Mouse (Mus musculus): ENCODE results near the gene Lrmp. TPM values are rescaled to one million over a fixed set of nuclear protein-coding genes. Genes with fewer than 3 reads are reported as not detected.
"Not testable (repeated sequence)": the region's sequence is repeated elsewhere in the genome, so short reads cannot be mapped to it uniquely, and the experiment has no call there.

The Lrmp gene
- polyA plus RNA-seq, 1 experiment from 2014 or later = 3.5 TPM

DNA sequence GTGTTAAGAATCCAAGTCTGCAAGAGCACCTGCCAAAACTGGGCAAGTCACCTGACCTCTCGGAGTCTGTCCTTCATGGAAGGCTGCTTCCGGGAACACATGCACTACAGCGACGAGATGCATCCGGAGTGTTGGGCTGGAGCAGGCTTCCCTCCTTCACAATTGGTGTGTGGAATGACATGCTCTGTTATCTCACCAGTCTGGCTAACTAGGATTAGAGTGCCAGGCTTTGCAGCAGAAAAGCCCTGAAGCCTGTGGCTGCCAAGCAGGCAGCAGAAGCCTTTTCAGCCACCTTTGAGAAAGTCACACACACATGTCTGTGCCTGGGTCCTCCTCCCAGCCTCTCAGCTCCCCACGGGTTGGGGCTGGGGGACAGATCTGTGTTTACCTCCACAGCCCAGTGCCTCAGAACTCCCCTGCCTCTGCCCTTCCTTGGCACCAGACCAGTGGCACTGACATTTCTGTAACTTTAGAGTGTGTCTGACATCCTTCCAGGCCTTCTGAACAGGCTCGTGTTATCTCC lies 10.2 kb downstream of the Lrmp start:
- no peak overlapping the region for H3K4me2 ChIP-seq (ENCODE audit: low read depth)
- no peaks in the 10 kb centered on the region for H3K27me3 ChIP-seq (ENCODE audit: control insufficient read depth, insufficient read depth, low read length)
- no peak for DNase-seq (ENCODE audit: low spot score)
- no peak overlapping the region for H3K4me3 ChIP-seq (ENCODE audit: low read depth, low read length)
- no peaks in the 10 kb centered on the region for H3K9me3 ChIP-seq (ENCODE audit: control insufficient read depth, low read length)
- H3K9ac ChIP-seq (ENCODE audit: low read length) = no peak overlapping the region
- H3K4me1 ChIP-seq (ENCODE audit: control insufficient read depth, insufficient read depth, low read length) = peaks cover 4% of the 10 kb centered on the region
- no peak overlapping the region for H3K27ac ChIP-seq (ENCODE audit: low read depth, low read length)
- ATAC-seq (ENCODE audit: insufficient read depth, low FRiP score, low TSS enrichment) = no peak
- 79% methylated on average over 7 of the region's 7 CpGs for WGBS
- H3K36me3 ChIP-seq (ENCODE audit: control insufficient read depth, insufficient read depth, low read length) = no peaks in the 10 kb centered on the region

DNA sequence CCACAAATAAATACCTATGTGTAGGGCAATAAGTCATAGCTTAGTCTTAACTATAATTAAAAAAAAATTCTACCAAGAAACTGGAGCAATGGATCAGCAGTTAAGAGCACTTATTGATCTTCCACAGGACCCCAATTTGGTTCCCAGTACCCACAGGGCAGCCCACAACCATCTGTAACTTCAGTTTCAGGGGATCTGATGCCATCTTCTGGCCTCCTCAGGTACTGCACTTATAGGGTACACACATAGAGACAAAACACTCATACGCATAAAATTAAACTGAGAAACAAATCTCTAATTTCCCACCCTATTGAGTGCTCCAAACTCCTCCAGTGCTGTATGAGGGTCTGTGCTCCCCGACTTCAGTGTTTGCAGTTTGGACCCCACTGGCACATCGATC lies 12.2 kb downstream of the Lrmp start:
- 94% methylated on average over 3 of the region's 3 CpGs for WGBS
- DNase-seq (ENCODE audit: low spot score) (no peak), ATAC-seq (ENCODE audit: insufficient read depth, low FRiP score, low TSS enrichment) (no peak)
- Histone ChIP-seq H3K4me1 (ENCODE audit: control insufficient read depth, insufficient read depth, low read length) (peaks cover 4% of the 10 kb centered on the region; the same call in 1 of the 2 replicates), H3K9ac (ENCODE audit: low read length) (no peak overlapping the region), H3K27me3 (ENCODE audit: control insufficient read depth, insufficient read depth, low read length) (no peaks in the 10 kb centered on the region), H3K4me2 (ENCODE audit: low read depth) (no peak overlapping the region), H3K4me3 (ENCODE audit: low read depth, low read length) (no peak overlapping the region), H3K27ac (ENCODE audit: low read depth, low read length) (no peak overlapping the region), H3K36me3 (ENCODE audit: control insufficient read depth, insufficient read depth, low read length) (no peaks in the 10 kb centered on the region), H3K9me3 (ENCODE audit: control insufficient read depth, low read length) (no peaks in the 10 kb centered on the region)

DNA sequence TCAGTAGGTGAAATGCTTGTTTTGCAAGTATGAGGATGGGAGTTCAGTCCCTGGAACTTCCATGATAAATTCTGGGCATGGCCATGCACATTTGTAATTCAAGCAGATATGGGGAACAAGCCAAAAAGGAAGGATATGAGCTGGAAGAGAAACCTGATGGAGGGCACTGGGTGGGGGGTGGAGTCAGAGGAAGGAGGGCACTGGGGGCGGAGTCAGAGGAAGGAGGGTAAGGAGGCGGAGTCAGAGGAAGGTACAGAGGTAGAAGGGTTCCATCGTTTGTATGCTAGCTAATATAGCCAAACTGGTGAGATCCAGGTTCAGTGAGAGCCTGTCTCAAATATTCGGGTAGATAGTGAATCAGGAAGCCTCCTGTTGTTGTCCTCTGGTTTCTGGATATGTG lies 14.1 kb downstream of the Lrmp start:
- Histone ChIP-seq H3K36me3 (ENCODE audit: control insufficient read depth, insufficient read depth, low read length) (no peaks in the 10 kb centered on the region), H3K9me3 (ENCODE audit: control insufficient read depth, low read length) (no peaks in the 10 kb centered on the region), H3K4me2 (ENCODE audit: low read depth) (no peak overlapping the region), H3K9ac (ENCODE audit: low read length) (no peak overlapping the region), H3K27ac (ENCODE audit: low read depth, low read length) (no peak overlapping the region), H3K27me3 (ENCODE audit: control insufficient read depth, insufficient read depth, low read length) (no peaks in the 10 kb centered on the region), H3K4me3 (ENCODE audit: low read depth, low read length) (no peak overlapping the region), H3K4me1 (ENCODE audit: control insufficient read depth, insufficient read depth, low read length) (no peaks in the 10 kb centered on the region)
- WGBS = 72% methylated on average over 4 of the region's 4 CpGs
- ATAC-seq (ENCODE audit: insufficient read depth, low FRiP score, low TSS enrichment) (no peak), DNase-seq (ENCODE audit: low spot score) (no peak)

DNA sequence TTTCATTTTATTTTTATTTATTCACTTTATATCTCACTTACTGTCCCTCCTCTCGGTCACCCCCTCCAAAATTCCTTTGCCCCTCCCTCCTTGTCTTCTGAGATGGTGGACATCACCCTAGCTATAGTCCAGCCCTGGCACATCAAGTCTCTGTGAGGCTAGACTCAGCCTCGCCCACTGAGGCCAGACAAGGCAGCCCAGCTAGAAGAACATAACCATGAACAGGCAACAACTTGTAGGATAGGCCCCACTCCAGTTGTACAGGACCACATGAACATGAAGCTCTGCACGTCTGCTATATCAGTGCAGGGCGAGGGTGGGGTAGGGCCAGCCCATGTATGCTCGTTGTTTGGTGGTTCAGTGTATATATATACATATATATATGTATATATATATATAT lies 16.5 kb downstream of the Lrmp start:
- H3K9ac ChIP-seq (ENCODE audit: low read length) = no peak overlapping the region
- no peaks in the 10 kb centered on the region for H3K36me3 ChIP-seq (ENCODE audit: control insufficient read depth, insufficient read depth, low read length)
- H3K9me3 ChIP-seq (ENCODE audit: control insufficient read depth, low read length) = no peaks in the 10 kb centered on the region
- no peak overlapping the region for H3K4me2 ChIP-seq (ENCODE audit: low read depth)
- no peak for DNase-seq (ENCODE audit: low spot score)
- no peaks in the 10 kb centered on the region for H3K27me3 ChIP-seq (ENCODE audit: control insufficient read depth, insufficient read depth, low read length)
- H3K27ac ChIP-seq (ENCODE audit: low read depth, low read length) = no peak overlapping the region
- H3K4me3 ChIP-seq (ENCODE audit: low read depth, low read length) = no peak overlapping the region
- WGBS = 87% methylated on average over 5 of the region's 5 CpGs
- ATAC-seq (ENCODE audit: insufficient read depth, low FRiP score, low TSS enrichment) = 0 out of 2 replicates have a peak, but pooled peaks have one; percentile 35
- H3K4me1 ChIP-seq (ENCODE audit: control insufficient read depth, insufficient read depth, low read length) = no peaks in the 10 kb centered on the region

DNA sequence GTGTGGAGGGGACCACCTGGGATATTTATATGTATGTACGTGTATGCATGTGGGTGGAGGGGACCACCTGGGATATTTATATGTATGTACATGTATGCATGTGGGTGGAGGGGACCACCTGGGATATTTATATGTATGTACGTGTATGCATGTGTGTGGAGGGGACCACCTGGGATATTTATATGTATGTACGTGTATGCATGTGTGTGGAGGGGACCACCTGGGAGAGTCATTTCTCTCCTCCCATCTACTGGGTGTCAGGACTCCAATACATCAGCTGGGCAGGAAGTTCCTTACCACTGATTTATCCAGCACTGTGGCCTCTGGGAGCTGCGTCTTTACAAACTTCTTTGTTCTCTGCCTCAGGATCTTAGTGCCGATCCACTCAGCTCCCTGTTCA lies 17.5 kb downstream of the Lrmp start:
- not testable (repeated sequence) for H3K4me3 ChIP-seq (ENCODE audit: low read depth, low read length); H3K27ac ChIP-seq (ENCODE audit: low read depth, low read length); DNase-seq (ENCODE audit: low spot score); H3K36me3 ChIP-seq (ENCODE audit: control insufficient read depth, insufficient read depth, low read length); H3K27me3 ChIP-seq (ENCODE audit: control insufficient read depth, insufficient read depth, low read length); H3K9ac ChIP-seq (ENCODE audit: low read length); H3K4me1 ChIP-seq (ENCODE audit: control insufficient read depth, insufficient read depth, low read length); H3K4me2 ChIP-seq (ENCODE audit: low read depth); H3K9me3 ChIP-seq (ENCODE audit: control insufficient read depth, low read length); ATAC-seq (ENCODE audit: insufficient read depth, low FRiP score, low TSS enrichment)
- WGBS = 76% methylated on average over 5 of the region's 5 CpGs

DNA sequence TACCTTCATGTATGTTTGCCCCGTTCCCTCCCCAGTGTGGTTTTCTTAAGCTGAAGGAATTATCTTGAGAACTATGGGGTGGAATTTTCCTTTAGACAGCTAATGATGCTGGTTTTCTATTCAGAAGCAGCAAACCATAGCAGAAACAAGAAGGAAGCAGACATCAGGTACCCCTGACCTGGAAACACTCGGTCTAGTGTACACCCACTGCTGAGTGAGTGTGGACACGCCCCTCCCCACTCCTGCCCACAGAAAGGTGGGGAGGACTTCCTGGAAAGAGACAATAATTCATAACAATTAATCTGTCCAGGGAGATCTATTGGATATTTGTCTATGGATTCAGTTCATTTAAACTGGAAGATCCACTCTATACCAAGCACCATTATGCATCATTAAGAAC lies 19.8 kb downstream of the Lrmp start:
- DNase-seq (ENCODE audit: low spot score) (no peak), ATAC-seq (ENCODE audit: insufficient read depth, low FRiP score, low TSS enrichment) (no peak)
- Histone ChIP-seq H3K9ac (ENCODE audit: low read length) (no peak overlapping the region), H3K27ac (ENCODE audit: low read depth, low read length) (no peak overlapping the region), H3K4me1 (ENCODE audit: control insufficient read depth, insufficient read depth, low read length) (no peaks in the 10 kb centered on the region), H3K9me3 (ENCODE audit: control insufficient read depth, low read length) (no peaks in the 10 kb centered on the region), H3K36me3 (ENCODE audit: control insufficient read depth, insufficient read depth, low read length) (no peaks in the 10 kb centered on the region), H3K4me2 (ENCODE audit: low read depth) (no peak overlapping the region), H3K27me3 (ENCODE audit: control insufficient read depth, insufficient read depth, low read length) (no peaks in the 10 kb centered on the region), H3K4me3 (ENCODE audit: low read depth, low read length) (no peak overlapping the region)
- 78% methylated on average over 3 of the region's 3 CpGs for WGBS

DNA sequence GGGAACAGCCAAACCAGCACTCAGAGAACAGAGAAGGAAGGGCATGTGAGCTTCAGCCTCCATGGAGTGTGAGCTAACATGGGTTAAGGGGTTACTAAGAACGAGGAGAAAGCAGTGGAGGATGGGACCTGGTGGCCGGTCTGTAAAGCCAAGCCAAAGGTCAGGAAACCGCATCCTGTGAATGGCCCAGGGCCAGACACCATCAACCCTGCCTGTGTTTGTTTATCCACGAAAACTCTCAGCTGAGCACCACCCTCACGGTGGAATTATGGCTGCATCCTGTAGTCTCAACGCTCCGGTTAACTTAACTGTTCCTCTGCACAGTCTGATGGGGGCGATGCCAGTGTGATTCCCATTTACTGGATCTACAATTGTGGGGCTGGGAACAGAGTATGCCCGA lies 20.4 kb downstream of the Lrmp start:
- ATAC-seq (ENCODE audit: insufficient read depth, low FRiP score, low TSS enrichment) (no peak), DNase-seq (ENCODE audit: low spot score) (no peak)
- no peaks in the 10 kb centered on the region for H3K36me3 ChIP-seq (ENCODE audit: control insufficient read depth, insufficient read depth, low read length)
- no peaks in the 10 kb centered on the region for H3K4me1 ChIP-seq (ENCODE audit: control insufficient read depth, insufficient read depth, low read length)
- no peak overlapping the region for H3K4me3 ChIP-seq (ENCODE audit: low read depth, low read length)
- no peaks in the 10 kb centered on the region for H3K27me3 ChIP-seq (ENCODE audit: control insufficient read depth, insufficient read depth, low read length)
- 69% methylated on average over 9 of the region's 9 CpGs for WGBS
- no peak overlapping the region for H3K27ac ChIP-seq (ENCODE audit: low read depth, low read length)
- H3K4me2 ChIP-seq (ENCODE audit: low read depth) = no peak overlapping the region
- no peak overlapping the region for H3K9ac ChIP-seq (ENCODE audit: low read length)
- H3K9me3 ChIP-seq (ENCODE audit: control insufficient read depth, low read length) = no peaks in the 10 kb centered on the region

DNA sequence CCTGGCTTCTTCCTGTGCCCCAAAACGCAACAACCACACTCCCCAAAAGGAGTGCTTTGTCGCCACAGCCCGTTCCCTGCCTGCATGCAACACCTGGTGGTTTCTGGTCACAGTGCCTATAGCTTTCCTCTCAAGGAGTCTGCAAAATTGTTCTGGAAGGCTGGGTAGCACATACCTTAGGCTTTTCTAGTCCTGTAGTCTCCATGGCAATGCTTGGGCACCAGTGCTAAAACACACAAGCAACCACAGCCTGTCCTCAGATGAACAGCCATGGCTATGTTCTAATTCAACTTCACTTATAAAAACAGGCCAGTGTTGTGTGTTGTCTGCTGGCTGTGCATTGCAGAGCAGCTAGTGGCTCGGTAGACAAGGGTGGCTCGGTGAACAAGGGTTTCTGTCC lies 21.4 kb downstream of the Lrmp start:
- Histone ChIP-seq H3K36me3 (ENCODE audit: control insufficient read depth, insufficient read depth, low read length) (no peaks in the 10 kb centered on the region), H3K9ac (ENCODE audit: low read length) (no peak overlapping the region), H3K27ac (ENCODE audit: low read depth, low read length) (no peak overlapping the region), H3K4me3 (ENCODE audit: low read depth, low read length) (no peak overlapping the region), H3K4me1 (ENCODE audit: control insufficient read depth, insufficient read depth, low read length) (no peaks in the 10 kb centered on the region), H3K4me2 (ENCODE audit: low read depth) (no peak overlapping the region), H3K27me3 (ENCODE audit: control insufficient read depth, insufficient read depth, low read length) (no peaks in the 10 kb centered on the region), H3K9me3 (ENCODE audit: control insufficient read depth, low read length) (no peaks in the 10 kb centered on the region)
- WGBS = 87% methylated on average over 5 of the region's 5 CpGs
- no peak for ATAC-seq (ENCODE audit: insufficient read depth, low FRiP score, low TSS enrichment)
- no peak for DNase-seq (ENCODE audit: low spot score)

DNA sequence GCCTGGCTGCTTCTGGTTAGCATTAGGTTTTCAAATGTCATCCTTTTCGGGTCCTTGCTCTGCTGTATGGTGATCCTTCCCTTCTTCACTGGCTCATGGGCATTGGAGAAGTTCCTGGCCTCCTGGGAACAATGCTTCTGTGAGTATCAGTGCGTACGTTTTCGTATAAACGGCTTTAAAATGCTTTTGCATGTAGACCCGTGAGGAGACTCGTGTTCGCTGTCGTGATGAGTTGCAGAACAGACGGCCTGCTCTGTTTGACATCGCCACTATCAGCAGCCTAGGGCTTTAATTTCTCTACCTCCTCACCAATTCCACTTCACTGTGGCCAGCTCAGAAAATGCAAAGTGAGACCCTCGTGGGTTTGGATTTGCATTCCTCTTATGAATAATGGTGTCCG lies 23.8 kb downstream of the Lrmp start:
- Histone ChIP-seq H3K4me2 (ENCODE audit: low read depth) (no peak overlapping the region), H3K4me3 (ENCODE audit: low read depth, low read length) (no peak overlapping the region), H3K9me3 (ENCODE audit: control insufficient read depth, low read length) (no peaks in the 10 kb centered on the region), H3K27ac (ENCODE audit: low read depth, low read length) (no peak overlapping the region), H3K9ac (ENCODE audit: low read length) (no peak overlapping the region), H3K36me3 (ENCODE audit: control insufficient read depth, insufficient read depth, low read length) (no peaks in the 10 kb centered on the region), H3K4me1 (ENCODE audit: control insufficient read depth, insufficient read depth, low read length) (no peaks in the 10 kb centered on the region), H3K27me3 (ENCODE audit: control insufficient read depth, insufficient read depth, low read length) (no peaks in the 10 kb centered on the region)
- ATAC-seq (ENCODE audit: insufficient read depth, low FRiP score, low TSS enrichment) (no peak), DNase-seq (ENCODE audit: low spot score) (no peak)
- 88% methylated on average over 13 of the region's 13 CpGs for WGBS

Data from neural tube, embryonic 11.5 days (tissue).